Mouse (Mus musculus) hindbrain, embryonic 15.5 days (tissue): ENCODE data around the gene Arsj. TPM values are rescaled to one million over a fixed set of nuclear protein-coding genes. Genes with fewer than 3 reads are reported as not detected.
A peak's percentile ranks its signal among the peaks of the same experiment; 100 is the strongest.

Experiments
- ATAC-seq: fragments of 200-750 bp; cut with Nextera tagmentation; 2 replicates; pipeline ENCODE4 v1.8.0; 2017; ENCODE audit warnings: low read depth, moderate number of reproducible peaks, moderate TSS enrichment; ENCODE audit not compliant: low FRiP score
- H3K27ac ChIP-seq: fragments of 300-500 bp; sonication (generic); replicated peaks from 2 replicates; pipeline ENCODE4 v1.5.1; 2015; ENCODE audit warnings: mild to moderate bottlenecking, inconsistent platforms
- H3K27me3 ChIP-seq: fragments of 300-500 bp; sonication (generic); 2 replicates; pipeline ENCODE4 v1.6.1; 2015; ENCODE audit warnings: control low read depth, inconsistent platforms
- H3K36me3 ChIP-seq: fragments of 300-500 bp; sonication (generic); 2 replicates; pipeline ENCODE4 v1.6.1; 2015; ENCODE audit warnings: control low read depth, inconsistent platforms
- H3K4me1 ChIP-seq: fragments of 300-500 bp; sonication (generic); replicated peaks from 2 replicates; pipeline ENCODE4 v1.6.1; 2015; ENCODE audit warnings: control low read depth, inconsistent platforms
- H3K4me2 ChIP-seq: fragments of 300-500 bp; sonication (generic); 2 replicates; pipeline ENCODE4 v1.6.1; 2015; ENCODE audit warnings: moderate library complexity, mild to moderate bottlenecking, inconsistent platforms
- H3K4me3 ChIP-seq: fragments of 300-500 bp; sonication (generic); 2 replicates; pipeline ENCODE4 v1.5.1; 2015; ENCODE audit warnings: mild to moderate bottlenecking, inconsistent platforms
- H3K9ac ChIP-seq: fragments of 300-500 bp; sonication (generic); 2 replicates; pipeline ENCODE4 v1.6.1; 2015; ENCODE audit warnings: inconsistent platforms
- H3K9me3 ChIP-seq: fragments of 300-500 bp; sonication (generic); 2 replicates; pipeline ENCODE4 v1.6.1; 2016; ENCODE audit warnings: control low read depth, inconsistent platforms
- WGBS: fragments of 180-500 bp; shearing (Covaris S2); methylation state at CpG from one replicate; pipeline ENCODE4 v1.1.7; 2015; 5-methylcytosine and 5-hydroxymethylcytosine counted together
- polyA plus RNA-seq: library from polyadenylated mRNA; unstranded; fragments of >200 nt; fragmentation: Nextera tagmentation; extraction: Ambion mirVana; gene quantifications from 2 replicates; pipeline ENCODE4 v1.2.1, GENCODE M21; 2015

Gene Arsj
- 0.30 and 0.37 TPM in 2 replicates for polyA plus RNA-seq

DNA sequence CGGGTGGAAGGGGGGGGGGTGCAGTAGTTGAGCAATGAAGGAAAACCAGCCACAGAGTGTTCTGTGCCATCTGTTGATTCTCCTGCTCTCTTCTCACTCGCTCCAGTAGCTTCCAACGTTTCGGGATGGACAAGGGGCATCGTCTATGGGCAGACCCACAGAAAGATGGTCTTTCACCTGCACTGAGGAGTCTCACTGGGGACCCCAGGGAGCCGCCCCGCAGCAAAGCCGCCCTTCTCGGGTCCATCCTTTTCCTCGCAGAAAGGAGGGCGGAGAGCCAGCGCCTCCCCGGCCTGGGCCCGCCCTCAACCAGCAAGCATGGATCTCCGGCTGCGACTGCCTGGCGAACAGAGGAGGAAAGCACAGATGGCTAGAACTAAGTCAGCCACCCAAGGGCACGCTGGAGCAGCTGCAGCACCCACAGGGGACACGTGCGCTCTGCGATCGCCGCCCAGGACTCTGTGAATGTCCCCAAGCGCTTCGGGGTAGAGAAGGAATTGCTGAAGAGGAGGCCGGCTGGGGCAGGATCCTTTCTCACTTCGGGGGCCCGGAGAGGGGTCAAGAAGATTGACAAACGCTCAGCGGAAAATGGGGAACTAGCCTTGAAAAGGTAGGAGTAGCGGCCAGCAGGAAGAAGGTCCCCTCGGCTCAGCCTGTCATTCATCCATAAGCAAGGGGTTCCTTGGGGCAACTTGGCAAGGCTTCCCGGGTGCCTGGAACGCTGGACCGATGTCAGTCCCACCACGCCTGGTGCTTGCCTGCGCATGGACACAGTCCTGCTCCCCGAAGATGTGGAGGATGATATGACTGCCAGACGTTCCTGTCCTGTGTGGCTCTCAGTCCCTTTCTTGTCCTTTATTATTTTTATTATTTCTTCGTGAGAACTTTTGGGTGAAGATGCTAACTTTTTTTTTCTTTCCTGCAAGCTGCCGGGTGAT is at the start of gene Arsj:
Gene Arsj (plus strand): TSS at position 117 of the 938 bp plus-strand sequence.
- no peaks in the 10 kb centered on the region for H3K9me3 ChIP-seq
- H3K27me3 ChIP-seq = peaks cover 4% of the 10 kb centered on the region; the same call in 1 of the 2 replicates
- no peaks in the 10 kb centered on the region for H3K36me3 ChIP-seq
- H3K4me1 ChIP-seq = peaks cover 9% of the 10 kb centered on the region
- no peak within 1 kb of the TSS for H3K27ac ChIP-seq
- H3K4me2 ChIP-seq = peak within 1 kb of the TSS; percentile 77
- 16% methylated on average over 41 of the region's 41 CpGs for WGBS
- H3K9ac ChIP-seq = peak within 1 kb of the TSS; percentile 18
- peak within 1 kb of the TSS; percentile 42 for H3K4me3 ChIP-seq
- peak; percentile 89 for ATAC-seq

GRCm38 (mm10) chr3:126324872-126325498 is 38.5 kb upstream of the Arsj start:
- 25% methylated on average over 4 of the region's 4 CpGs for WGBS
- no peak overlapping the region for H3K27ac ChIP-seq

DNA sequence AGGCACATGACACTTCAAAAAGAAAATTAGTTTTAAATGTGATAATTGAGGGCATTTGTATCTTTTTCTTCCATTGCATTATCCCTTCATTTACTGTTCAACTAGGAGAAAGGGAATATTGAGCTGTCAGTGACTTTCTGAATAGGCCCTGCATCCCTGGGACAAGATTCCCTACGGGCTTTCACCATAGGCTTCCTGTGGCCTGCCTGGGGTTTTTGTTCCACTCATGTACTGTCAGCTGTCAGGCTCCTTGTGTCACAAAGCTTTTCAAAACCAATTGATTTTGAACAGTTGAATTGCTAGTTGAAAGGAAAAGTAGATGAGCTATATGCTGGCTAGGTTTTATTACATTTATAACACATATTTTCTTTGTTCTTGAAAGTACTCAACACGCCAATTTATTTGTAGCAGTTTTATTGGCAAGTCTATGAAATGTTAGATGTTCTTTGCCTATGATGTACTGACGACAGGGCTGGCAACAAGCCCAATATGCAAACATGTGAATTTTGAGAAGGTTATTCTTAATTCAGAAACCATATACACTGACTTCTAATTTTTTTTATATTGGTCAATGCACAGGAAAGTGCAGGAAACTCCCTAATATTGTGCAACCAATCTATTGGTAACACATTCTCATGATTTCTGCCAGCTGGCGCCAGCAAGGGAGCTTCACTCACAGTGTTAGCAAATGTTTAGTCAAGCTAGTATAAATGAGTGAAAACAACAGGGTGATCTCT is 37.4 kb upstream of the Arsj start:
- H3K9ac ChIP-seq = no peak overlapping the region
- H3K4me1 ChIP-seq = peaks cover 8% of the 10 kb centered on the region
- no peak overlapping the region for H3K4me3 ChIP-seq
- no peak overlapping the region for H3K4me2 ChIP-seq
- no peaks in the 10 kb centered on the region for H3K9me3 ChIP-seq
- H3K36me3 ChIP-seq = no peaks in the 10 kb centered on the region
- H3K27ac ChIP-seq = no peak overlapping the region
- no peaks in the 10 kb centered on the region for H3K27me3 ChIP-seq
- 49% methylated on average over 4 of the region's 4 CpGs for WGBS
- ATAC-seq = no peak

More at GRCm38 (mm10) chr3:126324872-126325498, 38.5 kb upstream of the Arsj start:
- H3K4me1 ChIP-seq = peaks cover 8% of the 10 kb centered on the region
- ATAC-seq = peak; percentile 54; the same call in 1 of the 2 replicates
- H3K27me3 ChIP-seq = no peaks in the 10 kb centered on the region
- H3K36me3 ChIP-seq = no peaks in the 10 kb centered on the region
- no peaks in the 10 kb centered on the region for H3K9me3 ChIP-seq
- H3K9ac ChIP-seq = no peak overlapping the region
- H3K4me2 ChIP-seq = no peak overlapping the region
- H3K4me3 ChIP-seq = no peak overlapping the region

GRCm38 (mm10) chr3:126326628-126327325 is 36.7 kb upstream of the Arsj start:
- Histone ChIP-seq H3K36me3 (no peaks in the 10 kb centered on the region), H3K9me3 (no peaks in the 10 kb centered on the region), H3K9ac (no peak overlapping the region), H3K27me3 (no peaks in the 10 kb centered on the region), H3K4me1 (peaks cover 8% of the 10 kb centered on the region), H3K27ac (no peak overlapping the region), H3K4me3 (no peak overlapping the region), H3K4me2 (no peak overlapping the region)
- WGBS = 86% methylated on average over 2 of the region's 2 CpGs
- ATAC-seq = no peak

GRCm38 (mm10) chr3:126335329-126335728 is 28.2 kb upstream of the Arsj start:
- H3K4me1 ChIP-seq = no peaks in the 10 kb centered on the region
- H3K36me3 ChIP-seq = no peaks in the 10 kb centered on the region
- no peak for ATAC-seq
- no peaks in the 10 kb centered on the region for H3K27me3 ChIP-seq
- H3K9ac ChIP-seq = no peak overlapping the region
- no peaks in the 10 kb centered on the region for H3K9me3 ChIP-seq
- no peak overlapping the region for H3K27ac ChIP-seq
- no peak overlapping the region for H3K4me2 ChIP-seq
- WGBS = 51% methylated on average over 4 of the region's 4 CpGs
- H3K4me3 ChIP-seq = no peak overlapping the region

GRCm38 (mm10) chr3:126344745-126345144 is 18.7 kb upstream of the Arsj start:
- 95% methylated on average over 1 of the region's 1 CpGs for WGBS
- Histone ChIP-seq H3K27me3 (no peaks in the 10 kb centered on the region), H3K9me3 (no peaks in the 10 kb centered on the region), H3K4me2 (no peak overlapping the region), H3K9ac (no peak overlapping the region), H3K4me1 (no peaks in the 10 kb centered on the region), H3K36me3 (no peaks in the 10 kb centered on the region), H3K4me3 (no peak overlapping the region), H3K27ac (no peak overlapping the region)
- ATAC-seq = no peak

DNA sequence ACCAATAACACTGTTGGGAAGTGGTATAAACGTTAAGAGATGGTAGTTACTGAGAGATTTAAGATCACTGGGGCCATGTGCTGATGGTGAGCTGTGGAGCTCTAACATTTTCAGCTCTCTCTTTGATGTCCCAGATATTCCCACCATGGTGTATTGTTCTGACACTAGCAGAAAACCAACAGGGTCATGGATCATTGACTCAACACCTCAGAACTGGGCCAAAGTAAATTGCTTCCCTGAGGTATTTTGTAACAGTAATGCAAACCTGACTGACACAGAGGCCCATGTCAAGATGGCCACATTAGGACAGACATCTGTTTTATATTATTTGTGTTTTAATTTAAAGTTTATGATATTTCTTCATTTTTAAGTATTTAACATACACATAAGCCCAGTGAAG is 3.7 kb upstream of the Arsj start:
- ATAC-seq = no peak
- Histone ChIP-seq H3K9ac (no peak overlapping the region), H3K27ac (no peak overlapping the region), H3K4me1 (peaks cover 9% of the 10 kb centered on the region), H3K27me3 (peaks cover 4% of the 10 kb centered on the region; the same call in 1 of the 2 replicates), H3K4me3 (no peak overlapping the region), H3K36me3 (no peaks in the 10 kb centered on the region), H3K9me3 (no peaks in the 10 kb centered on the region), H3K4me2 (no peak overlapping the region)
- 63% methylated on average over 1 of the region's 1 CpGs for WGBS

GRCm38 (mm10) chr3:126362392-126362791 is 1.1 kb upstream of the Arsj start:
- WGBS = 89% methylated on average over 2 of the region's 2 CpGs
- Histone ChIP-seq H3K4me2 (no peak overlapping the region), H3K27ac (no peak overlapping the region), H3K9ac (no peak overlapping the region), H3K27me3 (peaks cover 4% of the 10 kb centered on the region; the same call in 1 of the 2 replicates), H3K9me3 (no peaks in the 10 kb centered on the region), H3K4me3 (no peak overlapping the region), H3K36me3 (no peaks in the 10 kb centered on the region), H3K4me1 (peaks cover 9% of the 10 kb centered on the region)
- ATAC-seq = no peak

GRCm38 (mm10) chr3:126362931-126363525 is 456 bp upstream of the Arsj start:
- Histone ChIP-seq H3K9ac (no peak overlapping the region), H3K36me3 (no peaks in the 10 kb centered on the region), H3K4me2 (peak overlapping the region; percentile 77), H3K27ac (no peak overlapping the region), H3K4me1 (peaks cover 9% of the 10 kb centered on the region), H3K9me3 (no peaks in the 10 kb centered on the region), H3K4me3 (0 out of 2 replicates have a peak overlapping the region, but pooled peaks have one; percentile 42), H3K27me3 (peaks cover 4% of the 10 kb centered on the region; the same call in 1 of the 2 replicates)
- WGBS = 83% methylated on average over 11 of the region's 11 CpGs
- ATAC-seq = no peak

DNA sequence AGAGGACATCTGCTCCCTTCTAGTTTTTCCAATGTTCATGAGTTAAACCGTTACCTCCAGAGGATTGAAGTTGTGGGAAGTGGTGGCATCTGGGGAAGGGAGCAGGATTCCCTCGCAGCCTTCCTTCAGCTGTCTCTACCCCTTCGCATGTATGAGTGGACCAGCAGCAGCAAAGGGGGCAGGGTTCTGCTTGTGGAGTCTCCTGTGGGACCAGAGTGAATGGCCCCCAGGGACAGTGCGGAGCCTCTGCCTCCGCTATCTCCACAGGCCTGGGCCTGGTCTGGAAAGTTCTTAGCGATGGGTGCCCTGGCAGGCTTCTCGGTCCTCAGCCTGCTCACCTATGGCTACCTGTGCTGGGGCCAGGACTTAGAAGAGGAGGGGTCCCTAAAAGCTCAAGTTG is 1.1 kb downstream of the Arsj start:
- H3K9me3 ChIP-seq = no peaks in the 10 kb centered on the region
- H3K27ac ChIP-seq = no peak overlapping the region
- 90% methylated on average over 7 of the region's 7 CpGs for WGBS
- H3K4me1 ChIP-seq = peaks cover 9% of the 10 kb centered on the region
- ATAC-seq = no peak
- no peaks in the 10 kb centered on the region for H3K36me3 ChIP-seq
- no peak overlapping the region for H3K4me3 ChIP-seq
- H3K4me2 ChIP-seq = peak overlapping the region; percentile 77
- H3K9ac ChIP-seq = no peak overlapping the region
- H3K27me3 ChIP-seq = peaks cover 4% of the 10 kb centered on the region; the same call in 1 of the 2 replicates

DNA sequence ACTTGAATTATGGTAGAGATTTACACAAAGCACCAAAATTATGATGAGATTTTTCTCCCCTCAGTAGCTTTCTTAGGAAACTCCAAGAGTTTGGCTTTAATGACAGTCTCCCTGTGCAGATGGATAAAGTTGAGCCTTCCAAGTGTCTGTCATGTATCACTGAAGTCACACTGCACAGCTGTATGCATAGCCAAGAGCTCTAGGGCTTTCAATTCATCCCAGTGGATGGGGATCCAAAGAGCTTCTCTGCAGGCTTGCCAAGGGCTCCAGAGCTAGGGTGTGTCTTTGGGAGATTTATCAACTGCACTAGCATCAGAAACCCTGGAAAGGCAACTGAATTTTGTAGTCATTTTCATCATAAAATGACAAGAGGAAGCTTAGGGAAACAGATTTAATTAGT is 7.1 kb downstream of the Arsj start:
- H3K36me3 ChIP-seq = no peaks in the 10 kb centered on the region
- no peak overlapping the region for H3K9ac ChIP-seq
- no peak overlapping the region for H3K4me2 ChIP-seq
- H3K9me3 ChIP-seq = no peaks in the 10 kb centered on the region
- H3K4me3 ChIP-seq = no peak overlapping the region
- no peaks in the 10 kb centered on the region for H3K27me3 ChIP-seq
- no peaks in the 10 kb centered on the region for H3K4me1 ChIP-seq
- no peak overlapping the region for H3K27ac ChIP-seq
- ATAC-seq = no peak
